Mouse (Mus musculus): ENCODE data around the gene Ap2m1. TPM values are rescaled to one million over a fixed set of nuclear protein-coding genes. Genes with fewer than 3 reads are reported as not detected.

Ap2m1 gene
- polyA plus RNA-seq, 1 experiment from 2014 or later, result 502 TPM

GRCm38 (mm10) chr16:20557381-20557780, 22.1 kb downstream of the Ap2m1 start:
- no peaks in the 10 kb centered on the region for H3K4me1 ChIP-seq (ENCODE audit: control insufficient read depth in 2 of 2, insufficient read depth in 2 of 2, low read length in 2 of 2)
- peaks cover 97% of the 10 kb centered on the region for H3K36me3 ChIP-seq (ENCODE audit: control insufficient read depth, insufficient read depth, low read length)
- no peak for ATAC-seq (ENCODE audit: insufficient number of reproducible peaks, insufficient read depth, low FRiP score, low read depth)
- no peak overlapping the region for H3K9ac ChIP-seq (ENCODE audit: low read length)
- no peak overlapping the region for H3K4me3 ChIP-seq (ENCODE audit: control insufficient read depth in 1 of 2, insufficient read depth in 1 of 2, low read depth in 1 of 2, low read length in 2 of 2)
- WGBS, result 58% methylated on average over 7 of the region's 7 CpGs
- H3K27ac ChIP-seq (replicated peaks in 1 of 2; ENCODE audit: control insufficient read depth in 1 of 2, insufficient read depth in 1 of 2, low read depth in 2 of 2, low read length in 2 of 2), result no peak overlapping the region
- H3K9me3 ChIP-seq (ENCODE audit: control insufficient read depth, low read length), result no peaks in the 10 kb centered on the region
- H3K4me2 ChIP-seq (ENCODE audit: low read length), result no peak overlapping the region
- H3K27me3 ChIP-seq (ENCODE audit: control insufficient read depth, insufficient read depth, low read length), result no peaks in the 10 kb centered on the region

GRCm38 (mm10) chr16:20565075-20565474, 29.8 kb downstream of the Ap2m1 start:
- Histone ChIP-seq H3K9me3 (ENCODE audit: control insufficient read depth, low read length) (no peaks in the 10 kb centered on the region), H3K27ac (replicated peaks in 1 of 2; ENCODE audit: control insufficient read depth in 1 of 2, insufficient read depth in 1 of 2, low read depth in 2 of 2, low read length in 2 of 2) (no peak overlapping the region), H3K27me3 (ENCODE audit: control insufficient read depth, insufficient read depth, low read length) (no peaks in the 10 kb centered on the region), H3K36me3 (ENCODE audit: control insufficient read depth, insufficient read depth, low read length) (peaks cover 29% of the 10 kb centered on the region), H3K4me2 (ENCODE audit: low read length) (no peak overlapping the region), H3K4me3 (ENCODE audit: control insufficient read depth in 1 of 2, insufficient read depth in 1 of 2, low read depth in 1 of 2, low read length in 2 of 2) (no peak overlapping the region), H3K4me1 (ENCODE audit: control insufficient read depth in 2 of 2, insufficient read depth in 2 of 2, low read length in 2 of 2) (no peaks in the 10 kb centered on the region), H3K9ac (ENCODE audit: low read length) (no peak overlapping the region)
- ATAC-seq (ENCODE audit: insufficient number of reproducible peaks, insufficient read depth, low FRiP score, low read depth), result no peak
- WGBS, result 69% methylated on average over 1 of the region's 1 CpGs

GRCm38 (mm10) chr16:20589366-20589938, 54.2 kb downstream of the Ap2m1 start, which contains the start of gene Vwa5b2:
Gene Vwa5b2 (plus strand): TSS chr16:20589471.
- peaks cover 63% of the 10 kb centered on the region for H3K27me3 ChIP-seq (ENCODE audit: control insufficient read depth, insufficient read depth, low read length)
- peak within 1 kb of the TSS; percentile 48 for H3K9ac ChIP-seq (ENCODE audit: low read length)
- no peak for ATAC-seq (ENCODE audit: insufficient number of reproducible peaks, insufficient read depth, low FRiP score, low read depth)
- H3K4me3 ChIP-seq (ENCODE audit: control insufficient read depth in 1 of 2, insufficient read depth in 1 of 2, low read depth in 1 of 2, low read length in 2 of 2), result peak within 1 kb of the TSS; percentile 51 to 52
- peaks cover 5 to 21% of the 10 kb centered on the region in 2 experiments; a peak in 2 of 4 replicates for H3K4me1 ChIP-seq (ENCODE audit: control insufficient read depth in 2 of 2, insufficient read depth in 2 of 2, low read length in 2 of 2)
- no peaks in the 10 kb centered on the region for H3K9me3 ChIP-seq (ENCODE audit: control insufficient read depth, low read length)
- 1% methylated on average over 24 of the region's 24 CpGs for WGBS
- no peak within 1 kb of the TSS for H3K27ac ChIP-seq (replicated peaks in 1 of 2; ENCODE audit: control insufficient read depth in 1 of 2, insufficient read depth in 1 of 2, low read depth in 2 of 2, low read length in 2 of 2)
- no peaks in the 10 kb centered on the region for H3K36me3 ChIP-seq (ENCODE audit: control insufficient read depth, insufficient read depth, low read length)
- peak within 1 kb of the TSS; percentile 88 for H3K4me2 ChIP-seq (ENCODE audit: low read length)

DNA sequence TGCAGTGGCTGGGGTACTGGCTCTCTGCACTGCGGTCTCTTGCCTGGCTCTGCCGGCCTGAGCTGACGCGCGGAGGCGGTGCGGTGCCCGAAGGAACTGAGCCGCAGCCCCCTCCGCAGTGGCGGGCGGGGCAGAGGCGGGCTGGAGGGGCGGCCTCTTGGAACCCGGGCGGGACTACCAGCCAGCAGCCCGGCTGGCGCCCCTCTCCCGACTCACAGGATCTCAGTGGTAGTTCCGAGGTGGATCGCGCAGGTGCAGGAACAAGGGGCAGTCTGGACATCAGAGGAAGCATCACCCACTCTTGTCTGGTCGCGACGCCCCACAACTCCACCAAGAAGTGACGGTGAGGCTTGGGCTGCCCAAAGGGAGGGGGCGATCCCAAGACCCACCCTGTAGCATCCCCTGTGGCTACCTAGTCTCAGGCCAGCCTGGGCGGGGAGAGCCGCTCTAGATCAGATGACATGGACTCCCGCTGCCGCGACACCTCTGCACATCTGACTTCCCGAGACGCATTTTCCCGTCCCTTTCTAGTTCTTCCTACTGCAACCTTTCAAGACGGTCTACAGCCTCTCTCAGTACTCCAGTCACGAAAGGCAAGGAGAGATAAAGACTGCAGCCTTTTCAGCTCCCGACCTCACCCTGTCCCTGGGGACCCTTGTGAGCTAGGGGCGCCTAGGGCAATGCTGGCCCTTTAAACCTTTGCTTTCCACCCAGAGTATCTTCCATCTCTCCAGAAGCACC, 54.8 kb downstream of the Ap2m1 start:
- peak overlapping the region; percentile 48 for H3K9ac ChIP-seq (ENCODE audit: low read length)
- peak overlapping the region; percentile 88 for H3K4me2 ChIP-seq (ENCODE audit: low read length)
- H3K9me3 ChIP-seq (ENCODE audit: control insufficient read depth, low read length), result no peaks in the 10 kb centered on the region
- H3K27ac ChIP-seq (replicated peaks in 1 of 2; ENCODE audit: control insufficient read depth in 1 of 2, insufficient read depth in 1 of 2, low read depth in 2 of 2, low read length in 2 of 2), result no peak overlapping the region
- ATAC-seq (ENCODE audit: insufficient number of reproducible peaks, insufficient read depth, low FRiP score, low read depth), result peak; percentile 48; the same call in 1 of the 2 replicates
- H3K4me3 ChIP-seq (ENCODE audit: control insufficient read depth in 1 of 2, insufficient read depth in 1 of 2, low read depth in 1 of 2, low read length in 2 of 2), result peak overlapping the region; percentile 51 to 52
- H3K4me1 ChIP-seq (ENCODE audit: control insufficient read depth in 2 of 2, insufficient read depth in 2 of 2, low read length in 2 of 2), result peaks cover 5 to 21% of the 10 kb centered on the region in 2 experiments; a peak in 2 of 4 replicates
- peaks cover 63% of the 10 kb centered on the region for H3K27me3 ChIP-seq (ENCODE audit: control insufficient read depth, insufficient read depth, low read length)
- no peaks in the 10 kb centered on the region for H3K36me3 ChIP-seq (ENCODE audit: control insufficient read depth, insufficient read depth, low read length)
- under 1% methylated on average over 36 of the region's 39 CpGs for WGBS

GRCm38 (mm10) chr16:20590680-20591038, 55.4 kb downstream of the Ap2m1 start:
- Histone ChIP-seq H3K4me1 (ENCODE audit: control insufficient read depth in 2 of 2, insufficient read depth in 2 of 2, low read length in 2 of 2) (peaks cover 5 to 21% of the 10 kb centered on the region in 2 experiments; a peak in 2 of 4 replicates), H3K4me3 (ENCODE audit: control insufficient read depth in 1 of 2, insufficient read depth in 1 of 2, low read depth in 1 of 2, low read length in 2 of 2) (peak overlapping the region in 1 of 2 experiments; percentile 52; a peak in 3 of 4 replicates), H3K36me3 (ENCODE audit: control insufficient read depth, insufficient read depth, low read length) (no peaks in the 10 kb centered on the region), H3K27ac (replicated peaks in 1 of 2; ENCODE audit: control insufficient read depth in 1 of 2, insufficient read depth in 1 of 2, low read depth in 2 of 2, low read length in 2 of 2) (no peak overlapping the region), H3K4me2 (ENCODE audit: low read length) (peak overlapping the region; percentile 88), H3K9ac (ENCODE audit: low read length) (no peak overlapping the region), H3K9me3 (ENCODE audit: control insufficient read depth, low read length) (no peaks in the 10 kb centered on the region), H3K27me3 (ENCODE audit: control insufficient read depth, insufficient read depth, low read length) (peaks cover 63% of the 10 kb centered on the region)
- ATAC-seq (ENCODE audit: insufficient number of reproducible peaks, insufficient read depth, low FRiP score, low read depth), result no peak
- 6% methylated on average over 17 of the region's 17 CpGs for WGBS

- 7% methylated on average over 47 of the region's 48 CpGs for WGBS
- H3K9ac ChIP-seq (ENCODE audit: low read length), result no peak overlapping the region
- H3K27ac ChIP-seq (replicated peaks in 1 of 2; ENCODE audit: control insufficient read depth in 1 of 2, insufficient read depth in 1 of 2, low read depth in 2 of 2, low read length in 2 of 2), result no peak overlapping the region
- no peak for ATAC-seq (ENCODE audit: insufficient number of reproducible peaks, insufficient read depth, low FRiP score, low read depth)
- peaks cover 63% of the 10 kb centered on the region for H3K27me3 ChIP-seq (ENCODE audit: control insufficient read depth, insufficient read depth, low read length)
- H3K9me3 ChIP-seq (ENCODE audit: control insufficient read depth, low read length), result no peaks in the 10 kb centered on the region
- H3K4me3 ChIP-seq (ENCODE audit: control insufficient read depth in 1 of 2, insufficient read depth in 1 of 2, low read depth in 1 of 2, low read length in 2 of 2), result peak overlapping the region; percentile 8 to 52; a peak in 2 of 4 replicates
- H3K36me3 ChIP-seq (ENCODE audit: control insufficient read depth, insufficient read depth, low read length), result no peaks in the 10 kb centered on the region
- peaks cover 5 to 21% of the 10 kb centered on the region in 2 experiments; a peak in 2 of 4 replicates for H3K4me1 ChIP-seq (ENCODE audit: control insufficient read depth in 2 of 2, insufficient read depth in 2 of 2, low read length in 2 of 2)
- H3K4me2 ChIP-seq (ENCODE audit: low read length), result peak overlapping the region; percentile 88
These were observed 55.9 kb downstream of the Ap2m1 start for GRCm38 (mm10) chr16:20591076-20591705.
